Mouse (Mus musculus): ENCODE results near the gene Hras.
A peak's percentile ranks its signal among the peaks of the same experiment; 100 is the strongest.

Hras gene

GRCm38 (mm10) chr7:141213605-141214235 is 19.9 kb upstream of the Hras start, which contains the start of gene Lmntd2:
Gene Lmntd2 (minus strand): TSS chr7:141214080.
- no peak for DNase-seq

DNA sequence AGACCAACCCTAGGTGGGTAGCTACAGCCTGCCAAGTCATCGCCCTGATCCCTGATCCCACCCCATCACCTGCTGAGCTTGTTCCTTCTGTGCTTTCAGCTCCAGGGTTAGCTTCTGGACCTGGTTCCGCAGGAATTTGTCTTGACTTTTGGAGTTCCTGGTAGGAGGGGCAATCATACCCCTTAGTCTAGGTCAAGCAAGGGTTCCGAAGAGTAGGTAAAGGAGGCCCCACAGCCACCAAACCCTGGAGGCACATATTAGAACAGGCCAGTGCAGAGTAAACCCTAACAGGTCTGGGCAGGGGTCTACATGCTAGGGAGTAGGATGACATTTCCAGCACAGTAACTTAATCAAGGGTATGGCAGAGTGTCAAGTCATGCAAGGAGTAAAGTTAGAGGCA is 19.3 kb upstream of the Hras start:
- no peak for DNase-seq

GRCm38 (mm10) chr7:141210606-141211131 is 16.9 kb upstream of the Hras start:
- DNase-seq, result no peak

GRCm38 (mm10) chr7:141210137-141210536 is 16.3 kb upstream of the Hras start:
- DNase-seq, result no peak

GRCm38 (mm10) chr7:141209526-141209925 is 15.7 kb upstream of the Hras start:
- no peak for DNase-seq

DNA sequence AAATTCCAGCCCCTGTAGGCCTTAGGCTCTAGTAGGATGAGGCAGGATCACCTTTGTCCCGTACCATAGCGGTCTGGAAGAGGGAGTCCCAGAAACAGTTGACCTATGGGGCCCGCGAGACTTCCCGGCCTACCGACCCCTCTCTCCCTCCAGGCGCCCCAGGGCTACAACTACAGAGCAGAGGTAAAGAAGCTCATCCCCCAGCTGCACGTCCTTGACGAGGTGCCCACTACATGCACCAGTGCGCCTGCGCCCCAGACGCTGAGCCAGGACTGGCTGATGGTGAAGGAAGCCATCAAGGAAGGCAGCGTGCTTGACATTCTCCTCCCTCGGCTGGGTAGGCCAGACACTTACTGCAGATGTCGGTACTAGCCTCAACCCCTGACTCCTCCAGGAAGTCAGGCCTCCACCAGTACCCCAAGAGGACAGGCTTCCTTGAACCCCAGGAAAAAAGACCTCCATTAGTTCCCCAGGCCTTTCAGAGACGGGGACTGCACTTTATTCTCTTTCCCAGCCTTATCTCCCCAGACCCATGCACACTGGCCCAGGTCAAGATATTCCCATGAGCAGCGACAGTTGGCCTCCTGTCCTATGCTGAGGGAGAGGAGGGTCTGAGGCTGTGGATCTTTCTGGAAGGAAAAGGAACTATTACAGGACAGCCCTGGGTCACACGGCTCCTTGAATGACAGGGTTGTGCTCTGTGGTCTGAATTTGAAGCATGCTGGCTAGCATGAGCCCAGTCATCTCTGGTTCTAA is 12.6 kb upstream of the Hras start:
- DNase-seq, result no peak

- no peak for DNase-seq
Observed at GRCm38 (mm10) chr7:141205504-141205903, 11.7 kb upstream of the Hras start.

DNA sequence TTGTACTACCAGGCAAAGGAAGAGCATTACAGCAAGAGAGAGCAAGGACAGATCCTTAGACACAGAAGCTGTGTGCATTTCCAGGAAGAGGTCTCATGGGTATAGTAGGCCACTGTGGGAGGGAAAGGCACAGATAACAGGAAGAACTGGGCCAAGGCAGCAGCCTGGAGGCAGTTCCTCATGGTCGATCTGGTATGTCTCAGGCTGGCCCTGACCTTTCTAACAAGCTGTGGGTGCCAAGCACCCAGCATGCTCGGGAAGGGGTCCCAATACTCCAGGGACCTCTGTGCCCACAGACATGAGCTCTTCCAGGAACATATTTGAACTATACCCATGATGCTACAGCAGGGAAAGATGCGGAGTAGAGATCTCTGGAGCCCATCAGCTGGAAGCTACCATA is 10.7 kb upstream of the Hras start:
- DNase-seq, result no peak

GRCm38 (mm10) chr7:141198121-141198520 is 4.3 kb upstream of the Hras start:
- DNase-seq, result no peak

- no peak for DNase-seq
Observed at GRCm38 (mm10) chr7:141196619-141197282, 2.9 kb upstream of the Hras start.

DNA sequence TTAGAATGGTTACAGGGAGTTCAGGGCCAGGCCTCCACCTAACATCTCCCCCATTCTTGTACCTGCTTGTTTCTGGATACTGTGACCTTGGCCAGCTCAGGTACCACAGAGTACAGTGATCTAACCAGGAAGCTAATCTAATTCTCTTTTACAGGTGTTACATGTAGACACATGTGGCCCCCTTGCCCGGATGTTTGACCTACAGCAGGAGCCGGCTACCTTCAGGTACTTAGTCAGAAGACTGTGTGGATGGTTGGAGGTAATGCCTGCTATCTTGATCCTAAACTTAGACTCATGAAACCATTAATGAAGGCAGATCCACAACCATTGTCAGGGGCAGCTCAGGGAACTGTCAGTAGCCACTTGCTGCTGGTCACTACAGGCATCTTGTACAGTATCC is 1.9 kb upstream of the Hras start:
- DNase-seq, result no peak

DNA sequence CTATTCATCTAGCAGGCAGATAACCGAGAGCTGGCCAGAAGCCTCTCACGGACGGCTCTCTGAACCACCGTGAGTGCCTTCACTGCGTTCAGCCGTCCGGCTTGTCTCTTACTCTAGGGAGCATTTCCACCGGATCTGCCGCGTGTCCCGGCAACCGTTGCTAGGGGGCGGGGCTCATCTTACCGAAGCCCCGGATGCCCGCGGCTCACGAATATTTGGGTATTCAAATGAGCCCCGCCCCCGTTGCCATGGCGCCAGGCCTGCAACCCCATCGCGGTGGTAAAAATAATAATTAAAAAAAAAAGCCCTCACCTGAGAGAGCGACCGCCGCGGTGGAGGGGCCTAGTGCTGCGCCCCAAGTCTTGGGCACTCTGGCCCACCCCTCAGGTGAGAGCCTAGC is 1.0 kb upstream of the Hras start:
- peak; percentile 85 for DNase-seq

DNA sequence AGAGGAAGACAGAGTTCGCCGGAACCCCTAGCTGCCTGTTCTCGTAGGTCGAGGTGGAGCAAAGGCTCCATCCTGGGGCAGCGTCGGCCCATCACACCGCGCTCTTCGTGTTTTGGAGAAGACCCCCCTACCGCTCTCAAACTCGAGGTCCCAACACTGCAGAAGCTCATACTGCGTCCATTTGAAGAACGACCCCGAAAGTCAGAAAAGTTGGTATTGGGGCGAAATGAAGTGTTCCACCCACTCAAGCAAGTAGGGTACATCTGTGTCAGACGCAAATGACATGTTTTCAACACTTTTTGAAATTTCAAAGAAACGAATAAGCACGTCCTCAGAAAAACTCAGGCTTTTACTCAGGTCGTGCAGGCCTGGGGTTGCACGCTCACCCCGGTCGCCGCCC is 604 bp upstream of the Hras start:
- no peak for DNase-seq

GRCm38 (mm10) chr7:141193348-141193856 is 403 bp downstream of the Hras start:
- DNase-seq, result peak; percentile 62

- no peak for DNase-seq
Observed at GRCm38 (mm10) chr7:141192776-141193347, 943 bp downstream of the Hras start.

GRCm38 (mm10) chr7:141191796-141192685 is 1.8 kb downstream of the Hras start:
- no peak for DNase-seq

DNA sequence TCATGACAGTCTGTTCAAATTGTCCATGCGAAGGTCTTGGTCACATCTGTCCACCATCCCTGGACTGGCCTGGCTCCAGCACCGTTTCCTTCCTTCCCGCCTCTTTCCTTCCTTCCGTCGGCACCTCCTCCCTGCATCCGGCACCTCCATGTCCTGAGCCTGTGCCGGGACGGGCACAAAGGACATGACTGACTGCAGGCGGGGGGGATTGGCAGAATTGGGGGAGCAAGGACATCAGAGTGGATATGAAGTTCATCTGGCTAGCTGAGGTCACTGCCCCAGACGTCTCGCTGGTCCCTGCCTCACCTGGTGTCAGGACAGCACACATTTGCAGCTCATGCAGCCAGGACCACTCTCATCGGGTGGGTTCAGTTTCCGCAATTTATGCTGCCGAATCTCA is 2.8 kb downstream of the Hras start:
- no peak for DNase-seq

GRCm38 (mm10) chr7:141190220-141190619 is 3.6 kb downstream of the Hras start:
- DNase-seq, result no peak

DNA sequence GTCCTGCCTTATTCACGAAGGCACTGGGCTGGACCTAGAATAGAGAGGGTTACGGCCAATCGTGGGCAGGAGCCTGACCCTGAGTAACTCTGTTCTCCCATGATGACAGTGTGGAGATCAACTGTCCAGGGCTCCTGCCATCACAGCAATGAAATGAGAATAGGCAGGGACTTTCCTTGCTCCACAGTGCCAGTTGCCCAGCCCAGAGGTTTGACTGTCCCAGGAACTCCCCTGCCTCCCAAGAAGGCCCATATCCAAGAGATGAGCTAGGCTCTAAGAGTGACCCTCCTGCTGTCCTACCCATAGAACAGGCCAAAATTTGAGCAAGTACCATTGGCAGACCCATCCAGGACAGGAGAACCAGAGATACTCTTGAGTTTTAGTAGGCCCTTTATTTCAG is 5.1 kb downstream of the Hras start:
- DNase-seq, result no peak

GRCm38 (mm10) chr7:141188194-141188593 is 5.6 kb downstream of the Hras start:
- no peak for DNase-seq

DNA sequence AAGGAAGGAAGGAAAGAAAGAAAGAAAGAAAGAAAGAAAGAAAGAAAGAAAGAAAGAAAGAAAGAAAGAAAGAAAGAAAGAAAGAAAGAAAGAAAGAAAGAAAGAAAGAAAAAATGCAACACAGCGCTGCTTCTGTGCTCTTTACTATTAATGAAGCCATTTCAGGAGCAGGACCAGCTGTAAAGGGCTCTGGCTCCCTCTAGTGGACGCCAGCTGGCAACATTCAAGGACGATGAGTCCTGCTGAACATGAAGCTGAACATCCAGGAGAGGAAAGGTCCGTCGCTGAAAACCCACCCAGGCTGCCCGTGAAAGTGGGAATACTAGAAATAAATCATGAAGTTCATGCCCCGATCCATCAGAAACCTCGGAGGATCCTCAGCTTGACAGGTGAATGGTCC is 17.6 kb downstream of the Hras start:
- peak; percentile 78 for DNase-seq

- DNase-seq, result no peak
Observed at GRCm38 (mm10) chr7:141175068-141175467, 18.7 kb downstream of the Hras start.
